Mouse (Mus musculus) bone marrow macrophage, adult 2 months (primary cell): Measurements from ENCODE around the gene Cxcl13. TPM values are rescaled to one million over a fixed set of nuclear protein-coding genes. Genes with fewer than 3 reads are reported as not detected.

Experiments used
- H3K27ac ChIP-seq: 2 replicates; pipeline ENCODE4 v1.5.1; 2012; ENCODE audit warnings: low read depth, low read length; ENCODE audit not compliant: insufficient read depth
- H3K4me1 ChIP-seq: 2 replicates; pipeline ENCODE4 v1.6.1; 2012; ENCODE audit warnings: low read length; ENCODE audit not compliant: control insufficient read depth, insufficient read depth
- H3K4me3 ChIP-seq: 2 replicates; pipeline ENCODE4 v1.5.1; 2012; ENCODE audit warnings: mild to moderate bottlenecking, low read length, moderate library complexity; ENCODE audit not compliant: insufficient read depth
- CTCF ChIP-seq: IDR thresholded peaks from 2 replicates; pipeline ENCODE4 v1.5.1; 2012; ENCODE audit warnings: low read depth, mild to moderate bottlenecking, low read length, moderate library complexity
- POLR2A ChIP-seq: IDR thresholded peaks from 2 replicates; pipeline ENCODE4 v1.6.1; 2012; ENCODE audit warnings: mild to moderate bottlenecking, low read depth, low read length, borderline replicate concordance
- polyA plus RNA-seq: library from polyadenylated mRNA; stranded (reverse); fragments of >200 nt; gene quantifications from 2 replicates; pipeline ENCODE4 v1.2.4, GENCODE M21; 2012; ENCODE audit not compliant: missing spikeins, insufficient read depth, insufficient read length

The Cxcl13 gene
- polyA plus RNA-seq, result not detected in 2 replicates

DNA sequence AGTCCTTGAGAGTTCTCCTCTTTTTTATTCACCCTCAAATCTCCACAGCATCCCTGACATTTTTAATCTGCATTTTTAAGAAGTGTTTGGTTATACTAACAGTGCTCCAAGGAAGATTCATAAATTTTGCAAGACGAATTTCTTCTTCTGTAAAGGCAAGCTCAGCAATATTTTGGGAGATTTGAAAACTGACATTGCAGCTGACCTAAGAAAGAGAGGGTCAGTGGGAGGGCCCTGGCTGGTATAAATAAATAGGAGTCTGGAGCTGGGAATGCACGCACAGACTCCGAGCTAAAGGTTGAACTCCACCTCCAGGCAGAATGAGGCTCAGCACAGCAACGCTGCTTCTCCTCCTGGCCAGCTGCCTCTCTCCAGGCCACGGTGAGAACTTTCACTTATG is at the start of gene Cxcl13:
TSS of gene Cxcl13 (plus strand) at position 301 of the 400 bp plus-strand sequence.
- TF ChIP-seq POLR2A, result no peak
- TF ChIP-seq CTCF, result no peak

DNA sequence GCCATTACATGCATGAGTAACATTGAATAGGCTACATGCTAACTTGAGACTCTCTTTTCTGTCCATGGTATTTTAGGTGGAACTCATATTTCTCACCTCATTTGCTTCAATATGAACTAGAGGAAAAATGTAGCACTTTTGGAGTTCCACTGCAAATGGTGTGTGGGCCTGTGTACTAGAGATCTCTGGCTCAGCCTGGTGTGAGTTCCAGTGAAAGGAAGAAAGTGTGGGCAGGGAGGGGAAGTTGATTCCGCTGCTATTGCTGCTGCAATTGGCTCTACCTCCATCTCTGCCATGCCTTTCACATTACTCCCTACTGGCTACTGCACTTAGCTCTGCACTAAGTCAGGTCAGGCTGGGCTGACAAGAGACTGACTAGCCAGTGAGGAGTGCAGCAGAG is 45.7 kb upstream of the Cxcl13 start:
- Histone ChIP-seq H3K27ac (no peak overlapping the region), H3K4me1 (no peaks in the 10 kb centered on the region), H3K4me3 (no peak overlapping the region)
- TF ChIP-seq CTCF, result no peak
- no peak for TF ChIP-seq POLR2A

More for the DNA sequence above, at the start of gene Cxcl13:
- Histone ChIP-seq H3K4me1 (no peaks in the 10 kb centered on the region), H3K4me3 (no peak within 1 kb of the TSS), H3K27ac (no peak within 1 kb of the TSS)

DNA sequence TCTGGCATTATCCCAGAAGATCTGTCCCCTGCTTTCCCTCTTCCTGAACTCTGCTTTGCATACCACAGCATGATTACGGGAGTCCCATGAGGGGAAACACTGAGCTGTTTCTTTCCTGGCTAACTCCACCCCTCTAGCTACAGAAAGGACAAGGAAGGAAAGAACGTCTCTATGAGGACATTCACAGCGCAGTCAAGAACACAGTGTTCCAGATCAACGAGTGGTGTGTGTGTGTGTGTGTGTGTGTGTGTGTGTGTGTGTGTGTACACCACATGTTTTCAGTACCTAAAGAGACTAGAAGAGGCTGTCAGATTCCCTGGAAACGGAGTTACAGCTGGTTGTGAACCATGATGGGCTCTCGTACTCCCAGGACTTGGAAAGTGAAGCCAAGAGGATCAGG is 38.3 kb upstream of the Cxcl13 start:
- no peak for TF ChIP-seq CTCF
- TF ChIP-seq POLR2A, result no peak
- H3K4me1 ChIP-seq, result no peaks in the 10 kb centered on the region
- no peak overlapping the region for H3K4me3 ChIP-seq
- H3K27ac ChIP-seq, result no peak overlapping the region

DNA sequence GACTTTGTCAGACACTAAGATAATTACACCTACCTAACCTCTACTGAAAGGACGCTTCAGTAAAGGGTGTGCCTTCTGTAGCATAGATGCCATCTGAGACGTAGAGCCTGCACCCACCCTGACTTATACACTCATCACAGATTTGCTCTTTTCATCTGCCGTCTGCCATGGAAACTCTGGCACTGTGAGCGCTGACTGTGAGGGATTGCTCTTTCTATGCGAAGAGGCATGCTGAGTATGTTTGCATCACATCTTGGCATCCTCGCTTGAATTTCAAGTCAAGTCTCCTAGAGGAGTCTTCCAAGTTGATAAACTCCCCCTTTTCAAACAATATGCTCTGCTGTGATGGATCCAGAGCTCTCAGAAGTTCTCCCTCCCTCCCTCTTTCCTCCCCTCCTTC is 32.7 kb upstream of the Cxcl13 start:
- Histone ChIP-seq H3K4me1 (no peaks in the 10 kb centered on the region), H3K4me3 (no peak overlapping the region), H3K27ac (no peak overlapping the region)
- no peak for TF ChIP-seq CTCF
- TF ChIP-seq POLR2A, result no peak

DNA sequence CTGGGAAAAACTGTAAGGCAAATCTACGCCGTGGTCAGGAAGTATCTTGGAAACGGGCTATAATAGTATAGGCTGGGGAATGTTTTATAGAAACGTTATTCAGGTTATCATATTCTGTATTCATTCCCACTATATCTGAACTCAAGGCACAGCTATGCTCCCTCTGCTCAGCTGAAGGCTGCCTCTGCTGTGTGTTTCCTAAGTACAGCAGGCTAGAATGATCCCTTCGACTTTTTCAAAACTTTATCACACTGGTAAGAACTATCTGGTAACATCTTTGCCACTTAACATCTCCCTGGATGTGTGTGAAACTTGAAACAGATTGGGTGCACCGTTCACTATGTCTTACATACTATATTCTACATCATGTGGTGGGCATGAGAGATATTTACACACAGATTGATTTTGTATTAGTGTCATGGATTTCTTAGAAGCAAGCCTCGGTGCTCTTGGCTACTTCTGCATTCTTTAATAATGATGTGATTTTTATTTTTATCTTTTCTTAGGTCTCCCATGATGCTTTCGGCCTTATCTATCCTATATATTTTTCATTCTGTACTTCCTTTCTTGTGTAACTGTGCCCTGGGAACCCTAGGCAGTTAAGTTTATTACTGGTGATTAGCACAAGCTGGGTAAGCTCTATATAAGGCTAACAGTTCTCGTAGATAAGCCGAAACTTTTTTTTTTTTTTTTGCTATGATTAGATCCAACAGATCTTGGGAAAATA is 31.4 kb upstream of the Cxcl13 start:
- H3K27ac ChIP-seq, result no peak overlapping the region
- no peak for TF ChIP-seq CTCF
- no peak for TF ChIP-seq POLR2A
- no peak overlapping the region for H3K4me3 ChIP-seq
- no peaks in the 10 kb centered on the region for H3K4me1 ChIP-seq

DNA sequence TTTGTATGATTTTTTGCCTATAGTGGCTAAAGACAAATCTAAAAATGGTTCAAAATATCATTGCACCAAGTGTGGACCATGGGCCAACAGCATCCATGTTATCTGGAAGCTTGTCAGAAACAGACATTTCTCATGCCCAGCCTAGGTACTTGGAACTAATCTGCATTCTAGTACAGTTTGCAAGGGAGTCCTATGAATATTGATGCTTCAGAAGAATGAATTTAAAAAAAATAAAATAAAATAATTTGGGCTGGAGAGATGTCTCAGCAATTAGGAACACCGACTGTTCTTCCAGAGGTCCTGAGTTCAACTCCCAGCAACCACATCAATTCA is 30.9 kb upstream of the Cxcl13 start:
- no peak overlapping the region for H3K27ac ChIP-seq
- H3K4me3 ChIP-seq, result no peak overlapping the region
- TF ChIP-seq POLR2A, result no peak
- TF ChIP-seq CTCF, result no peak
- H3K4me1 ChIP-seq, result no peaks in the 10 kb centered on the region

DNA sequence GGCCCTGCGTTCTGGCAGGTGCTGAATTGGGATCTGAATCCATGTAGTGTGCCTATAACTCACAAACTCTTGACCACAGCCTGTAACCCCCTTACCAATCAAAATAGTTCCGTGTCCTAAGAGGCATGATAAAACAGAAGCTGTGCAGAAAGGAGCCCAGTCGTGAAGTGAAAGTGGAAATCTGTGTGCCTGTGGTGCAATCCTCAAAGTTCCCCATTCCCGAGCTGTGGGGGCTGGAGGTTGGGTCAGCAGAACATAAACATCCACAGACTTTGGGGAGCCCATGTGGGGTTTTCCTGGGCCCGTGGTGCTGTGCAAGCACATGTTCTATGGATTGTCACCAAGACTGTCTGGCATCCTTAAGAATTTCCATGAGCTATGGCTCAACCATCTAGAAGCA is 21.7 kb upstream of the Cxcl13 start:
- H3K4me3 ChIP-seq, result no peak overlapping the region
- H3K27ac ChIP-seq, result no peak overlapping the region
- H3K4me1 ChIP-seq, result peaks cover 6% of the 10 kb centered on the region; the same call in 1 of the 2 replicates
- no peak for TF ChIP-seq POLR2A
- TF ChIP-seq CTCF, result no peak

DNA sequence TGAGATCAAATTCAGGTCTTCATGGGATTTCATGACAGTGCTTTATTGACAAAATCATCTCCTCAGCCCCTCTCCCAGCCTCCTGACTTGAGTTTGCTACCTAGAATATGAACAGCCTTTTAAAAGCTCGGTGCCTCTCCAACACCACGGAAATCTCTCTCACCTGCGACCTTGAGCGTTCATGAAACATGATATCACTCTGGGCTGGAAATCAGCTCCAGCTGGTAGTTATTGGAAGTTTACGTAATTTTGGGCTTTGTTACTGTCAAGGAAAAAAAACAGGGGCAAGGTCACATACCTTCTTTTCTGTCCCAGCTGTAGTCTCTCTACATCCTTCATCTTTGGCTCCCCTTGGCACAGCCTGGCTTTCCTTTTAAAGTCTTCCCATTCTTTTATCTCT is 20.7 kb upstream of the Cxcl13 start:
- no peak overlapping the region for H3K4me3 ChIP-seq
- no peak overlapping the region for H3K27ac ChIP-seq
- peaks cover 6% of the 10 kb centered on the region; the same call in 1 of the 2 replicates for H3K4me1 ChIP-seq
- TF ChIP-seq POLR2A (no peak), CTCF (no peak)

DNA sequence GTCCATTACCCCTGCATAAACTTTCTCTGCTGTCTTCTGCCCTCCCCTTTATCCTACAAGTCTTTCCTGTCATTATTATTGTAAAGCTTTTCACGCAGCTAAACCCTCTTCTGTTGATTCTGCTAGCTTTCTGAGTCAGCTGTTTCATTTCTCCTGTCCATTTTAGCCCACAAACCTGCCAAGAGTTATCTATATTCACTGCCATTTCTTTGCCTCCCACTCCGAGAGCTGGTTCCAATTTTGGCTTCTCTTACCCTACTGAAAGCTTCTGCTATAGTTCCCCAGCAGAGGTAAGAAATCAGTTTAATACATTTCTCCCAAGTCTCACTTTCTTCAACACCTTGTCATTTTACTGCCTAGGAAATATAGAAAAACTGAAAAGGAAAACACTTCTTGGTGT is 19.6 kb upstream of the Cxcl13 start:
- TF ChIP-seq POLR2A (no peak), CTCF (no peak)
- Histone ChIP-seq H3K27ac (no peak overlapping the region), H3K4me1 (peaks cover 6% of the 10 kb centered on the region; the same call in 1 of the 2 replicates), H3K4me3 (no peak overlapping the region)

DNA sequence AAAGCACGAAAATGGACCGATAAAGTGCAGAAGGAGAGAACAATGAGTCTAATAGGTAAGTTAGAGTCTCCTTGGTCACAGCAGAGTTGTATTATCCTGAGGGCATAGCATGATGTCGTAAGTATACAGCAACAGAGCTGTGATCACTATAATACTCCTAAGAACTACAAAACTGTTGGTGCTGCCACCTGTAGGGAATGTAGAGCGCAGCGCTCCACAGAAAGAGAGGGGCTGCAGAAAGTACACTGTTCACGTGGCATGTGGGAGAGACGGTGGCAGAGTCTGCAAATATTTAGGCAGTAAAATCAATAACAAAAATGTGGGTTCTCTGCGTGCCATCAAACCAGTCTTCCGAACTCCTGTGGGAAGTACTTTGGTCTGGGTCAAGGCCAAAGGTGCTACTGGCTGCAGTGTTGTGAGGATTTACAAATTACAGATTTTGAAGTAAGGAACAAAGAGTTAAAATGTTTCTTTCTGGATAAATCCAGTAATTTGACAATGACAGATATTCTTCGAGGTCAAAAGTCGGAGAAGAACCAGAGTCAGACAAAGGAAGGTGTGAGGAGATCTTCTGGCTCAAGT is 18.6 kb upstream of the Cxcl13 start:
- Histone ChIP-seq H3K27ac (no peak overlapping the region), H3K4me3 (no peak overlapping the region), H3K4me1 (peaks cover 6% of the 10 kb centered on the region; the same call in 1 of the 2 replicates)
- TF ChIP-seq POLR2A (no peak), CTCF (0 out of 2 replicates have a peak, but pooled peaks have one; percentile 17)
